Mouse (Mus musculus) frontal cortex, postnatal 10 days (tissue): ENCODE measurements at regions not wholly inside any gene's neighbourhood (a gene's known extent, or its start where the extent isn't known, plus 50 kb on each side); places are given as distances from the start of the nearest gene placed in this dataset.

Experiments used
- DNase-seq, 2 experiments: peaks; one replicate each; pipeline ENCODE4 v3.0.0; 2022; ENCODE audit warnings: low spot score in 2 of 2, mixed read lengths in 1 of 2

- DNase-seq, result peak; percentile 14 to 31
Measured at GRCm38 (mm10) chr13:110673536-110673935, 278.7 kb downstream of the Plk2 start.

GRCm38 (mm10) chr13:110683259-110684041 lies 288.6 kb downstream of the Plk2 start:
- DNase-seq, result no peak

- no peak for DNase-seq
Measured at GRCm38 (mm10) chr13:110688796-110689195, 293.9 kb downstream of the Plk2 start.

GRCm38 (mm10) chr13:110690501-110691255 lies 295.8 kb downstream of the Plk2 start:
- no peak for DNase-seq

GRCm38 (mm10) chr13:110692696-110693095 lies 297.9 kb downstream of the Plk2 start:
- DNase-seq, result no peak

- no peak for DNase-seq
Measured at GRCm38 (mm10) chr13:110694876-110695275, 300.0 kb downstream of the Plk2 start.

GRCm38 (mm10) chr13:110696549-110696948 lies 301.7 kb downstream of the Plk2 start:
- DNase-seq, result no peak

- DNase-seq, result peak in 1 of 2 experiments; percentile 28
Measured at GRCm38 (mm10) chr13:110704261-110704660, 309.4 kb downstream of the Plk2 start.

- DNase-seq, result no peak
Measured at GRCm38 (mm10) chr13:110710847-110711246, 316.0 kb downstream of the Plk2 start.

GRCm38 (mm10) chr13:110712527-110712926 lies 317.7 kb downstream of the Plk2 start:
- no peak for DNase-seq

GRCm38 (mm10) chr13:110722170-110722569 lies 327.3 kb downstream of the Plk2 start:
- DNase-seq, result no peak

- no peak for DNase-seq
Measured at GRCm38 (mm10) chr13:110722752-110723151, 327.9 kb downstream of the Plk2 start.

- DNase-seq, result no peak
Measured at GRCm38 (mm10) chr13:110724836-110725235, 330.0 kb downstream of the Plk2 start.

- no peak for DNase-seq
Measured at GRCm38 (mm10) chr13:110725821-110726220, 331.0 kb downstream of the Plk2 start.

- no peak for DNase-seq
Measured at GRCm38 (mm10) chr13:110735511-110735910, 340.7 kb downstream of the Plk2 start.

GRCm38 (mm10) chr13:110741576-110742206 lies 346.8 kb downstream of the Plk2 start:
- DNase-seq, result no peak

GRCm38 (mm10) chr13:110747223-110747868 lies 352.5 kb downstream of the Plk2 start:
- no peak for DNase-seq

- no peak for DNase-seq
Measured at GRCm38 (mm10) chr13:110752746-110753145, 357.9 kb downstream of the Plk2 start.

GRCm38 (mm10) chr13:110754548-110754947 lies 359.7 kb downstream of the Plk2 start:
- peak; percentile 16 to 18 for DNase-seq

- no peak for DNase-seq
Measured at GRCm38 (mm10) chr13:110756877-110757276, 362.0 kb downstream of the Plk2 start.

GRCm38 (mm10) chr13:110769210-110769609 lies 374.4 kb downstream of the Plk2 start:
- DNase-seq, result no peak

- DNase-seq, result no peak
Measured at GRCm38 (mm10) chr13:110775251-110775650, 380.4 kb downstream of the Plk2 start.
